35 mouse cellular contexts compared by ENCODE assay signal in genomic region chr7:141423811-141424210, GRCm38 (mm10). TPM values are rescaled to one million over a fixed set of nuclear protein-coding genes. Genes with fewer than 3 reads are reported as not detected.
"Had no signal": no experiment of that assay in that cellular context is flagged by ENCODE, and none has a peak within 500 bp of the region (broad histone marks: within the 10 kb centered on the region; RNA-seq: fewer than 3 reads in every experiment).

No protein-coding gene starts in this region.

- H3K27ac ChIP-seq: left cerebral cortex, adult 2 months; limb, embryonic 10.5 days; limb, embryonic 12.5 days; limb, embryonic 13.5 days; limb, embryonic 15.5 days; liver, embryonic 12.5 days; liver, embryonic 13.5 days; liver, embryonic 14.5 days; liver, embryonic 15.5 days; lung, embryonic 15.5 days; macrophage; midbrain, embryonic 10.5 days; midbrain, embryonic 12.5 days; midbrain, embryonic 13.5 days; midbrain, embryonic 15.5 days; neural tube, embryonic 12.5 days; neural tube, embryonic 13.5 days had no signal

- H3K4me2 ChIP-seq: limb, embryonic 12.5 days; limb, embryonic 13.5 days; limb, embryonic 15.5 days; liver, embryonic 11.5 days; liver, embryonic 12.5 days; liver, embryonic 13.5 days; liver, embryonic 15.5 days; lung, embryonic 14.5 days; lung, embryonic 15.5 days; midbrain, embryonic 12.5 days; midbrain, embryonic 13.5 days; midbrain, embryonic 15.5 days; neural tube, embryonic 12.5 days; neural tube, embryonic 13.5 days had no signal

- DNase-seq: left cerebral cortex, postnatal 4 days; liver; liver, embryonic 13.5 days; lung, adult 18-20 months; lung, adult 2 months; lung, embryonic 14.5 days; lung, postnatal 10 days; lung, postnatal 14 days; lung, postnatal 36 days; lung, postnatal 4 days; midbrain, embryonic 14.5 days had no signal

- H3K4me1 ChIP-seq: limb, embryonic 15.5 days; lung, embryonic 15.5 days had no signal

- H3K27me3 ChIP-seq: limb, embryonic 12.5 days; limb, embryonic 13.5 days; limb, embryonic 15.5 days; lung, embryonic 15.5 days; midbrain, embryonic 15.5 days; neural tube, embryonic 12.5 days; neural tube, embryonic 13.5 days had no signal

- H3K9me3 ChIP-seq: limb, embryonic 10.5 days; limb, embryonic 12.5 days; limb, embryonic 13.5 days; limb, embryonic 15.5 days; liver, embryonic 12.5 days; liver, embryonic 13.5 days; liver, embryonic 15.5 days; lung, embryonic 15.5 days; megakaryocyte, embryonic 14.5 days; midbrain, embryonic 10.5 days; midbrain, embryonic 12.5 days; midbrain, embryonic 13.5 days; midbrain, embryonic 15.5 days; neural tube, embryonic 12.5 days; neural tube, embryonic 13.5 days had no signal

- H3K9ac ChIP-seq: limb, embryonic 12.5 days; limb, embryonic 13.5 days; limb, embryonic 15.5 days; liver, embryonic 12.5 days; liver, embryonic 13.5 days; liver, embryonic 14.5 days; liver, embryonic 15.5 days; lung, embryonic 14.5 days; lung, embryonic 15.5 days; midbrain, embryonic 12.5 days; midbrain, embryonic 13.5 days; midbrain, embryonic 15.5 days; neural tube, embryonic 12.5 days; neural tube, embryonic 13.5 days had no signal

- H3K36me3 ChIP-seq: limb, embryonic 10.5 days; limb, embryonic 13.5 days; limb, embryonic 15.5 days; liver, embryonic 12.5 days; liver, embryonic 13.5 days; liver, embryonic 15.5 days; lung, embryonic 15.5 days; midbrain, embryonic 10.5 days; midbrain, embryonic 12.5 days; midbrain, embryonic 15.5 days had no signal

- ATAC-seq: liver, embryonic 12.5 days; lung, postnatal 0 days; midbrain, embryonic 13.5 days; midbrain, embryonic 15.5 days had no signal

- H3K4me3 ChIP-seq: left cerebral cortex, adult 2 months; limb, embryonic 10.5 days; limb, embryonic 12.5 days; limb, embryonic 13.5 days; limb, embryonic 15.5 days; liver, embryonic 12.5 days; liver, embryonic 13.5 days; liver, embryonic 15.5 days; lung, embryonic 15.5 days; megakaryocyte, embryonic 14.5 days; midbrain, embryonic 10.5 days; midbrain, embryonic 12.5 days; midbrain, embryonic 13.5 days; midbrain, embryonic 15.5 days; myocyte; neural tube, embryonic 12.5 days; neural tube, embryonic 13.5 days had no signal

RNA-seq across cellular contexts. Expression of gene Cend1, which starts 5.5 kb away (rescaled TPM):
- total RNA-seq: megakaryocyte progenitor cell, adult 5-6 weeks; megakaryocyte-erythroid progenitor cell, adult 5-6 weeks; monocyte, adult 5-6 weeks had no signal
- polyA plus RNA-seq: liver, embryonic 14.5 days; liver, embryonic 15.5 days; liver, embryonic 16.5 days; lung, embryonic 14.5 days; macrophage had no signal
